Mouse (Mus musculus) small intestine, adult 2 months (tissue): ENCODE measurements around the gene Abhd2.

Experiments
- CTCF ChIP-seq: fragments of 200-500 bp; IDR thresholded peaks from 2 replicates; pipeline ENCODE4 v1.5.1; 2012; ENCODE audit warnings: low read depth, mild to moderate bottlenecking, control low read depth, inconsistent platforms, low read length, moderate library complexity, mixed read lengths; ENCODE audit not compliant: insufficient replicate concordance, insufficient read length; ENCODE audit errors: extremely low read depth
- POLR2A ChIP-seq: fragments of 200-500 bp; IDR thresholded peaks from 2 replicates; pipeline ENCODE4 v1.6.1; 2012; ENCODE audit warnings: low read depth, mild to moderate bottlenecking, control low read depth, inconsistent platforms, low read length, moderate library complexity

DNA sequence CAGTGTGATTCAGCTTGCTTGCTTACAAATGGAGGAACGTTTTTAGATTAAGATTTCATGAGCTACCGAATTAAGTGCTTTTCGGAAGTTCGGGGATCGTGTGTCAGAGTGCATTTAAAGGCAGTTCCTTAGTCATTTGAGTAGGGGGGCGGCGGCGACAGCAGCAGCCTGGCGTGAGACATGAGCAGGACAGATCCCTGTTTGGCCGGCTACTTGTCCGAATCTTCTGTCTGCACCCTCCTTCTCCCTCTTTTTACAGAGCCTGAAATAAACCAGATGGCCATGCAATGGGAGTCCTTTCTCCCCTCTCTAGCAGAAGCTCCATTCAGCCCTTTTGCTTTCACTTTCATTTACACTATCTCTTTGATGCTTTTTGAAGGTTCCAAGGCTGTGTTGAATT, 2.3 kb downstream of the Abhd2 start:
- TF ChIP-seq POLR2A (0 out of 2 replicates have a peak, but pooled peaks have one; percentile 19), CTCF (no peak)
